Mouse (Mus musculus) limb, embryonic 14.5 days (tissue): Measurements from ENCODE around the gene Ndel1. TPM values are rescaled to one million over a fixed set of nuclear protein-coding genes. Genes with fewer than 3 reads are reported as not detected.
A peak's percentile ranks its signal among the peaks of the same experiment; 100 is the strongest.

ENCODE experiments used
- ATAC-seq: fragments of 200-750 bp; cut with Nextera tagmentation; 2 replicates; pipeline ENCODE4 v1.8.0; 2017; ENCODE audit warnings: low read depth, moderate number of reproducible peaks, moderate TSS enrichment; ENCODE audit not compliant: low FRiP score
- DNase-seq: peaks from one replicate; pipeline ENCODE4 v3.0.0-alpha.2; 2015; ENCODE audit warnings: low spot score
- H3K27ac ChIP-seq: fragments of 300-500 bp; sonication (generic); replicated peaks from 2 replicates; pipeline ENCODE4 v1.5.1; 2014; ENCODE audit warnings: low read depth, mild to moderate bottlenecking, low read length, moderate library complexity, mixed read lengths
- H3K27me3 ChIP-seq: fragments of 300-500 bp; sonication (generic); 2 replicates; pipeline ENCODE4 v1.6.1; 2014; ENCODE audit warnings: low read length, mixed read lengths; ENCODE audit not compliant: control insufficient read depth, insufficient read depth
- H3K36me3 ChIP-seq: fragments of 300-500 bp; sonication (generic); 2 replicates; pipeline ENCODE4 v1.6.1; 2014; ENCODE audit warnings: mild to moderate bottlenecking, low read length, moderate library complexity, mixed read lengths; ENCODE audit not compliant: control insufficient read depth, insufficient read depth
- H3K4me1 ChIP-seq: fragments of 300-500 bp; sonication (generic); 2 replicates; pipeline ENCODE4 v1.6.1; 2014; ENCODE audit warnings: antibody characterized with exemption, low read length, mixed read lengths; ENCODE audit not compliant: control insufficient read depth, insufficient read depth
- H3K4me2 ChIP-seq: fragments of 300-500 bp; sonication (generic); replicated peaks from 2 replicates; pipeline ENCODE4 v1.6.1; 2014; ENCODE audit warnings: low read depth, mild to moderate bottlenecking, low read length, moderate library complexity; ENCODE audit not compliant: severe bottlenecking
- H3K4me3 ChIP-seq: fragments of 300-500 bp; sonication (generic); replicated peaks from 2 replicates; pipeline ENCODE4 v1.5.1; 2014; ENCODE audit warnings: low read length
- H3K9ac ChIP-seq: fragments of 300-500 bp; sonication (generic); 2 replicates; pipeline ENCODE4 v1.6.1; 2014; ENCODE audit warnings: mild to moderate bottlenecking, low read depth, low read length, moderate library complexity; ENCODE audit not compliant: severe bottlenecking
- H3K9me3 ChIP-seq: fragments of 300-500 bp; sonication (generic); 2 replicates; pipeline ENCODE4 v1.6.1; 2016; ENCODE audit warnings: low read length; ENCODE audit not compliant: control insufficient read depth
- POLR2A ChIP-seq: fragments of 200-500 bp; IDR thresholded peaks from 2 replicates; pipeline ENCODE4 v1.8.0; 2012; ENCODE audit warnings: inconsistent platforms, mild to moderate bottlenecking, moderate library complexity, borderline replicate concordance; ENCODE audit not compliant: insufficient read depth, insufficient read length; ENCODE audit errors: extremely low read depth
- WGBS: fragments of 180-500 bp; shearing (Covaris S2); extraction: QIAGEN DNeasy Blood & Tissue Kit; methylation state at CpG from one replicate; pipeline ENCODE4 v1.1.7; 2014; 5-methylcytosine and 5-hydroxymethylcytosine counted together
- polyA plus RNA-seq, 2 experiments: library from polyadenylated mRNA; depleted of rRNA in 1 of 2; stranded (reverse) in 1 of 2; unstranded in 1 of 2; fragments of >200 nt; fragmentation: Nextera tagmentation in 1 of 2; extraction: Ambion mirVana in 1 of 2; gene quantifications; 2 replicates each; pipeline versions ENCODE4 v1.2.1 to v1.2.3; 2012 to 2014

Gene Ndel1
- polyA plus RNA-seq, 2 experiments: 85.7 to 91.8 TPM

DNA sequence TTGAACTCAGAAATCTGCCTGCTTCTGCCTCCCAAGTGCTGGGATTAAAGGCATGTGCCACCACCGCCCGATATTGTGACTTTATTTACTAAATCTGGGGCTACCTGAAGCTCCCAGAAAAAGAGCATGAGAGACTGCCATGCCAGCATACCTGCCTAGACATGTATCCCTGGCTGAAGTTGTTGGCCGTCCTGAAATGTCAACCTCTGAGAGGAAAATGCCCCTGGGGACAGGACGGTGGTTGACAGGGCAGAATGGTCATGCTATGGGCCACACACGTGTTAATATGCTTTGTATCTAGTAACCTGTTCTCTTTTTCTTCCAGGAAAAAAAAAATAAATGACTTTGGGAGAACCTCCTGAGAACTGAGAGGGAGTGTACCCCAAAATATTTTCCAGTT, 14.4 kb upstream of the Ndel1 start:
- Histone ChIP-seq H3K36me3 (no peaks in the 10 kb centered on the region), H3K9me3 (no peaks in the 10 kb centered on the region), H3K4me1 (no peaks in the 10 kb centered on the region), H3K27me3 (no peaks in the 10 kb centered on the region), H3K4me3 (no peak overlapping the region), H3K27ac (no peak overlapping the region), H3K4me2 (no peak overlapping the region), H3K9ac (no peak overlapping the region)
- DNase-seq (no peak), ATAC-seq (no peak)
- no peak for TF ChIP-seq POLR2A
- 71% methylated on average over 5 of the region's 5 CpGs for WGBS

DNA sequence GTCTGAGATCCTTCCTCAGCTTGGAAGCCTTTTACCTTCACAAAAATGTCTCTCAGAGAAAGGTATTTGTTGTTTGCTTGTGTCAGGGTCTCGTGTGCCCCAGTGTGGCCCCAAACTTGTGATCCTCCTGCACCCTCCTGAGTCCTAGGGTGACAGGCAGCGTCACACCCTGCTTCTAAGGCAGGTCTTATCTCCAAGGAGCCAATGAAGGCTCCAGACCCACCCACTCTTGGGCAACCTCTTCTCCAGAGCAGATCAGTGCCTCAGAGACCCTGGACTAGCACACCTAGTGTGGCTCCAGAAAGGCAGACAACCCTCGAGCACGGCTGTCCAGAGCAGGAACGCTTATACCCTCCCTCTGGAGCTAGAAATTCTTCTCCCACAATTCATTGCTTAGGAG, 12.7 kb upstream of the Ndel1 start:
- Histone ChIP-seq H3K9ac (no peak overlapping the region), H3K4me1 (no peaks in the 10 kb centered on the region), H3K27ac (no peak overlapping the region), H3K9me3 (no peaks in the 10 kb centered on the region), H3K4me3 (no peak overlapping the region), H3K36me3 (no peaks in the 10 kb centered on the region), H3K27me3 (no peaks in the 10 kb centered on the region), H3K4me2 (no peak overlapping the region)
- WGBS: 80% methylated on average over 5 of the region's 5 CpGs
- TF ChIP-seq POLR2A: no peak
- DNase-seq (no peak), ATAC-seq (no peak)

DNA sequence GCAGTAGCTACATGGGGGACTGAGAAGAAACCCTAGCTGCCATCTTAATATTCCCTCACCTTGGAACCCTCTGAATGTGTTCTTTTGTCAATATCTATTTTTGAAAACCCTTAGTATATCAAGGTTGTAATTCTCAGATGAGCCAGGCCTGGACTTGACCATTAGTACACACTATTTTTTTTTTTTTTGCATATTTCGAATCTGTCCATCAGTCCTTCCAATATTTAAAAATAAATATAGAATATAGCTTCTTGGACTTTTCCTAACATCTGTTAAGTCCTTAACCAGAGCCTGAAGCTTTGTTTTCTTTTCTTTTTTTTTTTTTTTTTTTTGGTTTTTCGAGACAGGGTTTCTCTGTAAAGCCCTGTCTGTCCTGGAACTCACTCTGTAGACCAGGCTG, 12.2 kb upstream of the Ndel1 start:
- no peak for TF ChIP-seq POLR2A
- no peak overlapping the region for H3K27ac ChIP-seq
- WGBS: 72% methylated on average over 2 of the region's 2 CpGs
- no peaks in the 10 kb centered on the region for H3K9me3 ChIP-seq
- DNase-seq (no peak), ATAC-seq (no peak)
- H3K27me3 ChIP-seq: no peaks in the 10 kb centered on the region
- H3K4me1 ChIP-seq: no peaks in the 10 kb centered on the region
- H3K4me3 ChIP-seq: no peak overlapping the region
- no peak overlapping the region for H3K4me2 ChIP-seq
- no peak overlapping the region for H3K9ac ChIP-seq
- no peaks in the 10 kb centered on the region for H3K36me3 ChIP-seq

DNA sequence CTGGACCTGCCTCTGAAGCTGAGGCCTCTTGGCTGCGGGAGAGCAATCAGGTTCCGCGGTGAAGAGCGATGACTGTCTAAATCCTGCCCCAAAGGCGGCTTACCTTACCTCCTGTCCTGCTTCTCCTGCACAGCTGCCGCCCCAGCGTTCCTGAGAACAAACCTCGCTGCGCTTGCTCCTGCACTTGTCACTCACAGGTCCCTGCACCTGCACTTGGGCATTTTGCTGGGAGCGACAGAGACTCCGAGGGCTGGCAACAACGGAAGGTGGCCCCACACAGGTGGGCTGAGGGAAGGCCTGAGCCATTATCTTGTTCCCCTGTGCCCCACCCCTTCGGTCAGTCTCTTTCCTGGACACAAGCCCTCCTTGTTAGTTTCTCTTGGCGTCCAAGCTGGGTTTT, 10.4 kb upstream of the Ndel1 start:
- H3K9me3 ChIP-seq: no peaks in the 10 kb centered on the region
- H3K9ac ChIP-seq: no peak overlapping the region
- DNase-seq (no peak), ATAC-seq (no peak)
- no peak overlapping the region for H3K4me3 ChIP-seq
- 26% methylated on average over 14 of the region's 14 CpGs for WGBS
- no peak for TF ChIP-seq POLR2A
- H3K27ac ChIP-seq: no peak overlapping the region
- H3K36me3 ChIP-seq: no peaks in the 10 kb centered on the region
- H3K27me3 ChIP-seq: no peaks in the 10 kb centered on the region
- H3K4me2 ChIP-seq: no peak overlapping the region
- H3K4me1 ChIP-seq: no peaks in the 10 kb centered on the region

DNA sequence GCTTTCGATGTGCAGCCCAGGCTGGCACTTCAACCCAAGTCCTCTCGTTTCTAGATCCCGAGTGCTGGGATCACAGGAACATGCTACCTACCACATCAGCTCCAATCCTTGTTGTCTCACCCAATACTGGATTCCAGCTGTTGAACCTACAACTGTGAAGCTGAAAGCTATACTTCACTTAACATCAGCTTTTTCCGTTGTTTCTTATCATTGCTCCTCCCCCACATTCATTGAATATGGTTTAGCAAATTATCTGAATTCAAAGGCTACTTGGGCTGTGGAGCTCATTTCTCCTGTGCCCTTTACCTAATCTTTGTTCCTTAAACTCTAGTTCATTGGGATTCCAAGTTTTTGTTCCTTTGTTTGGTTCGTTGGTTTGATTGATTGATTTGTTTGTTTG, 7.2 kb upstream of the Ndel1 start:
- Histone ChIP-seq H3K36me3 (no peaks in the 10 kb centered on the region), H3K9ac (no peak overlapping the region), H3K27ac (no peak overlapping the region), H3K4me3 (no peak overlapping the region), H3K27me3 (no peaks in the 10 kb centered on the region), H3K4me1 (no peaks in the 10 kb centered on the region), H3K9me3 (no peaks in the 10 kb centered on the region), H3K4me2 (no peak overlapping the region)
- DNase-seq: no peak
- no peak for ATAC-seq
- TF ChIP-seq POLR2A: no peak
- WGBS: 89% methylated on average over 5 of the region's 5 CpGs

DNA sequence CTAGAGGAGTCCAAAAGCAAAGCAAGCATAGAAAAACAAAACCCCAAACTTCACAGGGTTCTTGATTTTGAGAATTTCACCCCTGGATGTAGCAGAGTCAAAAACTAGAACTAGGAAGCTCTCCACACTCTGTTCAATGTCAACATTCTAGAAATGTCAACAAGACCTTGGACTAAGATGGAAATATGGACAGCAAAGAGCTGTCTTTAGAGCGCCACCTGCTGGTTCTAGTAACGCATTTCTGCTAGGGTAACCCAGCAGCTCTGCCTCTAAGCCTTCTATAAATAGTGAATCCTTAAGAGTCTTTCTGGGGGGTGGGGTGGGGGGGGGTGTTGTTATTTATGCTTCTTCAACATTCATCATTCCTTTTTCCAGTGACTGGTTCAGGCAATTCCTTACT, 3.2 kb upstream of the Ndel1 start:
- no peak overlapping the region for H3K4me3 ChIP-seq
- H3K27me3 ChIP-seq: no peaks in the 10 kb centered on the region
- ATAC-seq (no peak), DNase-seq (peak; percentile 83)
- WGBS: 2% methylated on average over 2 of the region's 2 CpGs
- H3K27ac ChIP-seq: no peak overlapping the region
- H3K4me2 ChIP-seq: no peak overlapping the region
- no peaks in the 10 kb centered on the region for H3K4me1 ChIP-seq
- no peak for TF ChIP-seq POLR2A
- H3K36me3 ChIP-seq: no peaks in the 10 kb centered on the region
- H3K9me3 ChIP-seq: no peaks in the 10 kb centered on the region
- no peak overlapping the region for H3K9ac ChIP-seq
